Mouse (Mus musculus) brain, embryonic 14.5 days (tissue): ENCODE results near the gene Naa25.

Experiments
- CTCF ChIP-seq: fragments of 200-500 bp; IDR thresholded peaks from 2 replicates; pipeline ENCODE4 v1.5.1; 2012; ENCODE audit warnings: inconsistent platforms, mild to moderate bottlenecking, moderate library complexity, borderline replicate concordance; ENCODE audit not compliant: insufficient read depth, insufficient read length; ENCODE audit errors: extremely low read depth
- POLR2A ChIP-seq: fragments of 200-500 bp; IDR thresholded peaks from 2 replicates; pipeline ENCODE4 v1.6.1; 2012; ENCODE audit warnings: mild to moderate bottlenecking, inconsistent platforms, borderline replicate concordance; ENCODE audit not compliant: poor library complexity, insufficient read depth, insufficient read length, severe bottlenecking; ENCODE audit errors: extremely low read depth

DNA sequence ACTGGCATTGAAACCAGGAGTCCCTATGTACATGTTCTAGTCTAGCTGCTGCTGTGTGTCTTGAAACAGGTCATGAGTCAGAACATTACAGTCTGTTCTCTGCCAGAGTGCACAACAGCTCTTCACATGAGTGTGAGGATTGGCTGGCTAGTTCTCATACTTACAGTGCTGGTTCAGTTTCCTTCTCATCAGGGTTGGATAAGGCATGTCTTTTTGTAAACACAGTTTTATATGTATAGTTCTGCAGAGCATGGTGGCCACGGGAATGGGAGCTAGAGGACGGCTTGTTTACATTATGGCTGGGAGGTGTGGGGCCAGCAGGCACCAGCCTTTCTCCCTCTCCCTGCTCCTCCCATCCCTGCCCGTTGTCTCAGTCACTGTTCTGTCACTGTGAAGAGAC lies 71.8 kb downstream of the Naa25 start:
- TF ChIP-seq CTCF (no peak), POLR2A (no peak)
